Mouse (Mus musculus) liver, adult 2 months (tissue): ENCODE measurements around the gene Rxfp4.

ENCODE experiments used
- CTCF ChIP-seq: fragments of 200-500 bp; IDR thresholded peaks from 2 replicates; pipeline ENCODE4 v1.5.1; 2011; ENCODE audit warnings: low read depth, low read length, control low read depth
- POLR2A ChIP-seq: fragments of 200-500 bp; IDR thresholded peaks from 2 replicates; pipeline ENCODE4 v1.6.1; 2011; ENCODE audit warnings: low read length, control low read depth; ENCODE audit not compliant: insufficient read depth; ENCODE audit errors: extremely low read depth

DNA sequence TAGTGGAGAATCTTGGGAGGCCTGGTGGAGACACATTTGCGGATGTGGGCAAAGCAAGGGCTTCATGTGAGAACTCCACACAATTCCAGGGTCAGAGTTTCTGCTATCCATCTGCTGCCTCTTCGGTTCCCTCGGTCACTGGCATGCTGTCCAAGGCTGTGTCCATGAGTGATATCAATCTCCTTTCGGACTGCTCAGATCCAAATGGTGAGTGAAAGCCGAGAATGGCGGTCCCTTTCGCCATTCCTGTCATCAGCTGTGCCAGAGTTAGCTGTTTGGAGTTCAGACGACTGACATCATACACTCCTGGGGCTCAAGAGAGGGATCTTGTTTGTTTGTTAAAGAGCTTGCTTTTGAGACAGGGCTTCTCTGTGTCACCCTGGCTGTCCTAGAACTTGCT is 38.5 kb downstream of the Rxfp4 start:
- TF ChIP-seq CTCF: no peak
- no peak for TF ChIP-seq POLR2A
